Mouse (Mus musculus) erythroid progenitor cell, adult 5-6 weeks (primary cell): ENCODE results near the gene Grhl1. TPM values are rescaled to one million over a fixed set of nuclear protein-coding genes. Genes with fewer than 3 reads are reported as not detected.

Source experiments
- total RNA-seq, 2 experiments: library from RNA; stranded (forward) in 1 of 2; stranded (reverse) in 1 of 2; fragments of 150-400 nt in 1 of 2; fragments of 186-747, 209-891 nt in 1 of 2; gene quantifications; 2 replicates each; pipeline versions ENCODE4 v1.2.3 to v1.2.4; 2015 to 2017; ENCODE audit warnings: low replicate concordance in 2 of 2

Grhl1 gene
- total RNA-seq, 2 experiments from 2014 or later: not detected

Other genes starting within 250 kb of the Grhl1 start
- gene Taf1b, start 73.9 kb upstream of the Grhl1 start, total RNA-seq (2015; ENCODE audit: low replicate concordance): 4.0 and 15.9 TPM in 2 replicates
- 12.7 and 13.8 TPM in 2 replicates for gene Taf1b, start 73.9 kb upstream of the Grhl1 start, total RNA-seq (2017; ENCODE audit: low replicate concordance)
- 30.6 and 40.0 TPM in 2 replicates for gene Klf11, start 79.0 kb downstream of the Grhl1 start, total RNA-seq (2015; ENCODE audit: low replicate concordance)
- gene Klf11, start 79.0 kb downstream of the Grhl1 start, total RNA-seq (2017; ENCODE audit: low replicate concordance): 46.6 and 52.6 TPM in 2 replicates
- not detected in 2 replicates for gene Cys1, start 109.5 kb downstream of the Grhl1 start, total RNA-seq (2015; ENCODE audit: low replicate concordance)
- 0.39 TPM in 1 of 2 replicates, not detected in the other for gene Cys1, start 109.5 kb downstream of the Grhl1 start, total RNA-seq (2017; ENCODE audit: low replicate concordance)
- gene Rrm2, start 136.0 kb downstream of the Grhl1 start, total RNA-seq (2015; ENCODE audit: low replicate concordance): 647 and 687 TPM in 2 replicates
- gene Rrm2, start 136.0 kb downstream of the Grhl1 start, total RNA-seq (2017; ENCODE audit: low replicate concordance): 662 and 846 TPM in 2 replicates